Mouse (Mus musculus): ENCODE results near the gene Csgalnact2.

Gene Csgalnact2

DNA sequence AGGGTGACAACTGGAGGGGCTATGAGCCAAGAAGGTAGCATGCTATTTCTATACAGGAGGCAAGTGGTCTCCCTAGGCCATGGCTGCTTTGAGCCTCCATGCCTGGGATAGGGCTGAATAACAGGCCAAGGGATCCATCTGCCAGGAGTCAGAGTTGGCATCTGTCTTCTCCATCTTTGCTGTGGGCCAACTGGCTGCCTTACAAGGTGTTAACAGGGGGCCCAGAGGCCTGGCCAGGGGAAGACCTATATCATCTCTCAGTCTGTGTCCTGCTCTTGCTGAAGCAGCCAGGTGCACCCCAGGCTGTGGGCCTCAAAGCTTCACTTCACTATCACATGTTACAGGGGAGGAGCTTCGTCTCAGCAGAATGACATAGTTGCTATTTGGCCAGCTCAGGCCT, 66.8 kb downstream of the Csgalnact2 start:
- no peak for DNase-seq (ENCODE audit: low read depth)

DNA sequence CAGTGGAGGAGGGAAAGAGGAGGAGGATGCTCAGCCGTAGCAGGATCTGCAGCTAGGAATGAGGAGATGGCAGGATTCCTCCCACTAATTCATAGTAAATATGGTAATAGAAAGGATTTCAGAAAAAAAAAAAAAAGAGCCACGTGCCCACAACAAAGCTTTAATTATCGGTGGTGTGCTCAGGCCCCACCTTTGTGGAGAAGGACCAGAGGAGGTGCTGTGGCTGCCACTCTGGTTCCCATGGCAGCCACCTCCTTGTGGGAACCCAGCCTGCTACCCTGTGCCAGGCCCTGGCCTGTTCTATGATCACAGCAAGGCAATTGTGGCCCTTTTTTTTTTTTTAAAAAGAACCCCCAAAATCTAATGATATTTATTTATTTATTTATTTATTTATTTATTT, 67.5 kb downstream of the Csgalnact2 start:
- no peak for DNase-seq (ENCODE audit: low read depth)

- DNase-seq (ENCODE audit: low read depth) = no peak
These were observed 68.0 kb downstream of the Csgalnact2 start for GRCm38 (mm10) chr6:118071013-118071350.

- no peak for DNase-seq (ENCODE audit: low read depth)
These were observed 68.5 kb downstream of the Csgalnact2 start for GRCm38 (mm10) chr6:118070321-118071012.

GRCm38 (mm10) chr6:118067720-118068119, 71.2 kb downstream of the Csgalnact2 start:
- DNase-seq (ENCODE audit: low read depth) = no peak

- DNase-seq (ENCODE audit: low read depth) = peak; percentile 39
These were observed 72.5 kb downstream of the Csgalnact2 start for GRCm38 (mm10) chr6:118066199-118067081.

GRCm38 (mm10) chr6:118065837-118066198, 73.1 kb downstream of the Csgalnact2 start:
- DNase-seq (ENCODE audit: low read depth) = no peak

DNA sequence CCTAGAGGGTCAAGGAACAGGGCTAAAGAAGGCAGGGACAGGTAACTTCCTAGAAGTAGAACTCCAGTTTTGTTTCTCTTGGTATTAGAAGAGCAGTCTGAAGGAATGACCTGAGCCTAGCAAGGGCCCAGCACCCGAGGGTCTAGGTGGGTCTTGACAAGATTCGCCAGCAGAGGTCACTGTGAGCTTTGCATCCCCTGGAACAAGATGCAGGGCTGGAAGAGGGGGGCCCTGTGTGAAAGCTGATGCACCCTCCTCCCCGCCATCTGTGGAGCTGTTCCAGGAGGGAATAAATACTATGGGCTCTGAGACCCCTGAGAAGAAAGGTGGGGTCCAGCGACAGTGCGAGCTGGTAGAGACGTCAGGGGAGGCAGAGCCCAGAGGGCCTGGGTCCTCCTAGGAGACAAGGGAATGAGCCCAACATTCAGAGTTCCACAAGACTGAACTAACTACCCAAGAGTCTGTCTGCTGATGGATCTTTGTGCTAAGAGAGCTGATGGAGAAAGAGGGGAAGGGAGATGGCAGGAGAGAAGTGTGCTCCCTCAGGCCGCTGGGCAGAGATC, 73.9 kb downstream of the Csgalnact2 start:
- peak; percentile 38 for DNase-seq (ENCODE audit: low read depth)

- DNase-seq (ENCODE audit: low read depth) = no peak
These were observed 75.7 kb downstream of the Csgalnact2 start for GRCm38 (mm10) chr6:118063266-118063665.

DNA sequence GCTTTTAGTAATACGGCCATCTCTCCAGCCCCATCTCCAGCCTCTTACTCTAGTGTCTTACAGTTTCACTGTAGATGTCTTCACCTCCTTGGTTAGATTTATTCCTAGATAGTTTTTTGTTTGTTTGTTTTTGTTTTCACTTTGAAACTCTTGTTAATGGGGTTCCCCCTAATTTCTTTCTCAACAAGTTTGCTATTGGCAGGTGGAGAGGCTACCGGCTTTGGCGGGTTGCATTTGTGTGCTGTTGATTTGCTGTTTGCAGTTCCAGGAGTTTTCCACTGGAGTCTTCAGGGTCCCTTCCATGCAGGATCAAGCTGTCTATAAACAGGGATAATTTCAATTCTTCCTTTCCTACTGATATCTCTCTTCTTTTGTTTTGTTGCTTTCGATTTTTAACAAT, 77.7 kb downstream of the Csgalnact2 start:
- DNase-seq (ENCODE audit: low read depth) = no peak

Measured in c-Kit-positive CD71-negative TER-119-negative erythroid progenitor cells, embryonic 14.5 days (primary cell).